Mouse (Mus musculus) left cerebral cortex, postnatal 25 days (tissue): ENCODE data around the gene Mpzl3. TPM values are rescaled to one million over a fixed set of nuclear protein-coding genes. Genes with fewer than 3 reads are reported as not detected.

Experiments used
- DNase-seq, 2 experiments: peaks; one replicate each; pipeline ENCODE4 v3.0.0; 2022; ENCODE audit warnings: low spot score in 2 of 2, mixed read lengths in 1 of 2
- intact Hi-C: fragments of 180-260 bp; cut with DNase I; formaldehyde crosslinking; loops from one replicate; pipeline ENCODE4 v1.15.1; 2025
- total RNA-seq, 2 experiments: library from RNA; stranded (reverse); gene quantifications; 2 replicates each; pipeline ENCODE4 v1.2.3; 2021

The Mpzl3 gene
- total RNA-seq, 2 experiments from 2014 or later = 4.0 to 6.4 TPM

DNA sequence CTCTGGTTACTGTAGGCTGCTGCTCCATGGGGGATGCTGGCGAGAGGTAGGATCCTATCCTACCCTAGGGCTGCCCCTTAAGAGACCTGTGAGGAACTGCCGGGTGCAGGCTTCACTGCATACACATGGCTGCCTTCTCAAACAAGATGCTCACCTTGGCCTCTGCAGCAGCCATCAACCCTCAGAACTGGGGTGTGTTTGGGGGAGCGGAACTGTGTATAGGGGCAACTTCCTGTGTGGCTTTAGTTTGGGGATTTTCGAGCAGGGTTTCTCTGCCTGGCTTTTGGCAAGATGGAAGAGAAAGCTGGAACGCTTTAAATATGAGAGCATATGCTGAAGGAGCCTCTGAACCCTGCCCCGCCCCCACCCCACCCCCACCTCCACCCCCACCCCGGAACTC is 72.0 kb downstream of the Mpzl3 start:
- no peak for DNase-seq
- intact Hi-C loops = no loop called here

Other genes with a start within 250 kb of the Mpzl3 start
- gene Kmt2a, start 173.9 kb upstream of the Mpzl3 start, total RNA-seq = 10 to 100 TPM; 54.6 to 58.6 TPM
- 100 to 1,000 TPM; 339 to 353 TPM for gene Atp5l, start 134.4 kb upstream of the Mpzl3 start, total RNA-seq
- 10 to 100 TPM; 73.0 to 75.4 TPM for gene Ube4a, start 89.6 kb upstream of the Mpzl3 start, total RNA-seq
- not detected for gene Cd3g, start 74.8 kb upstream of the Mpzl3 start, total RNA-seq
- gene Cd3d, start 73.4 kb upstream of the Mpzl3 start, total RNA-seq = not detected
- not detected for gene Cd3e, start 45.6 kb upstream of the Mpzl3 start, total RNA-seq
- 1 to 10 TPM; 1.3 to 1.9 TPM for gene Mpzl2, start 15.4 kb upstream of the Mpzl3 start, total RNA-seq
- under 1 TPM; 0.87 to 0.89 TPM for gene Jaml, start 24.0 kb downstream of the Mpzl3 start, total RNA-seq
- gene Scn2b, start 62.6 kb downstream of the Mpzl3 start, total RNA-seq = 100 to 1,000 TPM; 245 to 264 TPM
- gene Scn4b, start 83.2 kb downstream of the Mpzl3 start, total RNA-seq = 100 to 1,000 TPM in 1 of 2 experiments, 10 to 100 TPM in 1; 26.7 to 103 TPM
- 1 to 10 TPM; 1.1 to 1.5 TPM for gene BC049352, start 126.8 kb downstream of the Mpzl3 start, total RNA-seq
- gene Tmprss4, start 148.9 kb downstream of the Mpzl3 start, total RNA-seq = under 1 TPM in 1 of 2 experiments, not detected in 1; 0.41 TPM
- 1 to 10 TPM; 3.0 to 4.1 TPM for gene Il10ra, start 214.0 kb downstream of the Mpzl3 start, total RNA-seq